Comparison of ENCODE assay signal across 20 mouse cellular contexts in the genomic region with DNA sequence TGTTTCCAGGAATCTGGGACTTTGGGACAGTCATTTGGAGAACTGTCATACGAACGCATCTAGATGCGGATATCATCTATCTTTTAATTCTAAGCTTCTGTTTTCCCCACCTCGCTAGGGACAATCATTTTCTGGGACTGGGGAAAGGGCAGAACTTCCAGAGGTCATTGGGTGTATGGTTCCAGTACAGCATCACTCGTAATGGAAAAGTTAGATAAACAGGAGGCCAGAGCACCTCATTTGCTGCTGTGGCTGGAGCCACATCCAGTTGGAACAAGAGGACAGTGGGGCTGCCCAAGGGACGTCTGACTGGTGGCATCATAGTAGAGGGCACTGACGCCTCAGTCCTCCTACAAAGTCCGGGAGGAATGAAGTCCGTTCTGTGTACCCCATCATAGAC. TPM values are rescaled to one million over a fixed set of nuclear protein-coding genes. Genes with fewer than 3 reads are reported as not detected.
DNase-seq lines count a peak whose midpoint lies in the region; ATAC-seq and TF ChIP-seq lines count a peak whose summit lies in the region.
"Had no signal": no experiment of that assay in that cellular context is flagged by ENCODE, and none has a peak within 500 bp of the region (broad histone marks: within the 10 kb centered on the region; RNA-seq: fewer than 3 reads in every experiment).

No protein-coding gene starts in this region.

- no peak overlapping the region for H3K4me3 ChIP-seq in heart, embryonic 10.5 days
- H3K4me3 ChIP-seq in heart, postnatal 0 days (ENCODE audit: low read depth, low read length): no peak overlapping the region
- H3K4me3 ChIP-seq in spleen, adult 2 months (ENCODE audit: extremely low read depth, insufficient read depth, insufficient read length): no peak overlapping the region
- H3K4me3 ChIP-seq: embryonic facial prominence, embryonic 12.5 days; heart, embryonic 13.5 days; hindbrain, embryonic 10.5 days had no signal

- H3K4me1 ChIP-seq in heart, embryonic 10.5 days: peaks cover 16% of the 10 kb centered on the region; the same call in 1 of the 2 replicates
- peaks cover 3% of the 10 kb centered on the region; the same call in 1 of the 2 replicates for H3K4me1 ChIP-seq in heart, postnatal 0 days (ENCODE audit: control insufficient read depth, insufficient read depth)
- peaks cover 58% of the 10 kb centered on the region for H3K4me1 ChIP-seq in spleen, adult 2 months (ENCODE audit: control insufficient read depth, insufficient read depth, insufficient read length)
- H3K4me1 ChIP-seq: embryonic facial prominence, embryonic 12.5 days had no signal

- H3K9ac ChIP-seq in heart, postnatal 0 days (replicated peaks; ENCODE audit: low read depth, low read length): no peak overlapping the region
- H3K9ac ChIP-seq: embryonic facial prominence, embryonic 12.5 days; heart, embryonic 13.5 days; hindbrain, embryonic 14.5 days had no signal

- no peak for TF ChIP-seq CTCF in heart, postnatal 0 days (IDR thresholded peaks at IDR 0.05; ENCODE audit: low read depth)
- no peak for TF ChIP-seq CTCF in spleen, adult 2 months (IDR thresholded peaks at IDR 0.05; ENCODE audit: extremely low read depth, insufficient read depth, insufficient read length, insufficient replicate concordance)

- no peaks in the 10 kb centered on the region for H3K9me3 ChIP-seq in heart, embryonic 10.5 days
- no peaks in the 10 kb centered on the region for H3K9me3 ChIP-seq in heart, postnatal 0 days (replicated peaks; ENCODE audit: control insufficient read depth, low read length)
- H3K9me3 ChIP-seq: embryonic facial prominence, embryonic 12.5 days; heart, embryonic 13.5 days; hindbrain, embryonic 10.5 days had no signal

- H3K4me2 ChIP-seq in heart, postnatal 0 days (ENCODE audit: low read depth, low read length): no peak overlapping the region
- H3K4me2 ChIP-seq: embryonic facial prominence, embryonic 12.5 days; heart, embryonic 13.5 days; hindbrain, embryonic 14.5 days had no signal

- DNase-seq in heart, adult 11 months: peak; percentile 53
- no peak for DNase-seq in heart, embryonic 10.5 days (ENCODE audit: low spot score)
- no peak for DNase-seq in heart, postnatal 0 days (ENCODE audit: low spot score)
- DNase-seq in heart, adult 18-20 months: no peak
- no peak for DNase-seq in spleen, adult 2 months (ENCODE audit: low read depth in 1 of 2, low spot score in 2 of 2)
- no peak for DNase-seq in spleen, adult 12 weeks (ENCODE audit: low spot score)
- DNase-seq: adrenal gland, postnatal 10 days; cerebellum, adult 11-12 months; cerebellum, adult 9-10 months; cerebellum, postnatal 25 days; gastrocnemius, postnatal 10 days had no signal

- H3K27ac ChIP-seq in heart, embryonic 10.5 days: no peak overlapping the region
- peak overlapping the region; percentile 59; the same call in 1 of the 2 replicates for H3K27ac ChIP-seq in heart, postnatal 0 days (ENCODE audit: low read depth)
- H3K27ac ChIP-seq in spleen, adult 2 months (ENCODE audit: insufficient read depth, low read length): peak overlapping the region; percentile 89
- H3K27ac ChIP-seq: embryonic facial prominence, embryonic 12.5 days; hindbrain, embryonic 10.5 days; hindbrain, embryonic 14.5 days had no signal

- TF ChIP-seq POLR2A in spleen, adult 2 months (IDR thresholded peaks at IDR 0.05; ENCODE audit: low read depth, low read length): no peak

- no peaks in the 10 kb centered on the region for H3K36me3 ChIP-seq in heart, embryonic 10.5 days
- H3K36me3 ChIP-seq in heart, postnatal 0 days (replicated peaks; ENCODE audit: control insufficient read depth, insufficient read depth, low read length): no peaks in the 10 kb centered on the region
- no peaks in the 10 kb centered on the region for H3K36me3 ChIP-seq in spleen, adult 2 months (ENCODE audit: control insufficient read depth, insufficient read depth, low read length)
- H3K36me3 ChIP-seq: embryonic facial prominence, embryonic 12.5 days; G1E; heart, embryonic 13.5 days; hindbrain, embryonic 10.5 days had no signal

- no peak for ATAC-seq in heart, postnatal 0 days (ENCODE audit: insufficient read depth, low read depth)
- ATAC-seq in megakaryocyte, adult 5-6 weeks (ENCODE audit: poor library complexity, severe bottlenecking): no peak
- ATAC-seq: CD4-positive, CD25-positive, alpha-beta regulatory T cell, adult 4 months; forebrain, embryonic 16.5 days; intestine, embryonic 16.5 days had no signal

- TF ChIP-seq EP300 in heart, postnatal 0 days (IDR thresholded peaks at IDR 0.05; ENCODE audit: low read depth): no peak

- peaks cover 13% of the 10 kb centered on the region; the same call in 1 of the 2 replicates for H3K27me3 ChIP-seq in heart, embryonic 10.5 days (ENCODE audit: insufficient read depth, poor library complexity, severe bottlenecking)
- H3K27me3 ChIP-seq in heart, postnatal 0 days (ENCODE audit: control insufficient read depth, insufficient read depth, low read length): no peaks in the 10 kb centered on the region
- H3K27me3 ChIP-seq in spleen, adult 2 months (ENCODE audit: control insufficient read depth, insufficient read depth, low read length): no peaks in the 10 kb centered on the region
- H3K27me3 ChIP-seq: embryonic facial prominence, embryonic 12.5 days; heart, embryonic 13.5 days had no signal

- 79% methylated on average over 9 of the region's 9 CpGs for WGBS in heart, embryonic 10.5 days
- 80% methylated on average over 9 of the region's 9 CpGs for WGBS in heart, postnatal 0 days
- WGBS in spleen, adult 2 months: 90% methylated on average over 9 of the region's 9 CpGs

RNA-seq across cellular contexts. Expression of gene Ets1, which starts 21.8 kb away (rescaled TPM):
- 47.2 and 50.2 TPM in 2 replicates for polyA plus RNA-seq in heart, embryonic 10.5 days (2016; fragmentation: Nextera tagmentation; extraction: Ambion mirVana)
- total RNA-seq in heart, postnatal 0 days (2014; rRNA removed; ENCODE audit: low replicate concordance): 55.8 and 72.7 TPM in 2 replicates
- polyA plus RNA-seq in heart, postnatal 0 days (2015; fragmentation: Nextera tagmentation; extraction: Ambion mirVana): 31.6 and 34.3 TPM in 2 replicates
- 10 to 100 TPM; 35.3 to 36.9 TPM for total RNA-seq in heart, adult 18-20 months (2021)
- polyA plus RNA-seq in spleen, adult 2 months (2012; rRNA removed): 115 and 129 TPM in 2 replicates
- total RNA-seq in megakaryocyte, adult 5-6 weeks (2015): 8.6 and 16.8 TPM in 2 replicates
- 29.5 and 33.1 TPM in 2 replicates for total RNA-seq in megakaryocyte, adult 5-6 weeks (2017)
- polyA plus RNA-seq: G1E had no signal
